Mouse (Mus musculus) liver, embryonic 14.5 days (tissue): ENCODE measurements around the gene Cs.

Experiments
- CTCF ChIP-seq: IDR thresholded peaks from 2 replicates; pipeline ENCODE4 v1.5.1; 2016; ENCODE audit warnings: antibody characterized with exemption, low read depth, control low read depth
- EP300 ChIP-seq: IDR thresholded peaks from 2 replicates; pipeline ENCODE4 v1.6.1; 2016; ENCODE audit warnings: antibody characterized with exemption, low read depth

- no peak for TF ChIP-seq CTCF
- TF ChIP-seq EP300, result no peak
These were observed 32.1 kb downstream of the Cs start for GRCm38 (mm10) chr10:128369599-128369998.
